Mouse (Mus musculus) brown adipose tissue, adult 24 weeks (tissue): Measurements from ENCODE around the gene Gsta2. TPM values are rescaled to one million over a fixed set of nuclear protein-coding genes. Genes with fewer than 3 reads are reported as not detected.
A peak's percentile ranks its signal among the peaks of the same experiment; 100 is the strongest.

Source experiments
- H3K27ac ChIP-seq: fragments of 200-500 bp; replicated peaks from 2 replicates; pipeline ENCODE4 v1.5.1; 2012; ENCODE audit warnings: low read depth, mild to moderate bottlenecking, low read length
- H3K4me1 ChIP-seq: fragments of 200-500 bp; 2 replicates; pipeline ENCODE4 v1.6.1; 2012; ENCODE audit warnings: low read length, mixed read lengths; ENCODE audit not compliant: control insufficient read depth, insufficient read depth, insufficient read length
- H3K4me3 ChIP-seq: fragments of 200-500 bp; 2 replicates; pipeline ENCODE4 v1.5.1; 2012; ENCODE audit warnings: low read depth, mild to moderate bottlenecking, low read length, moderate library complexity; ENCODE audit not compliant: insufficient read depth
- polyA plus RNA-seq: library from polyadenylated mRNA; stranded (reverse); fragments of >200 nt; gene quantifications from 2 replicates; pipeline ENCODE4 v1.2.4, GENCODE M21; 2012; ENCODE audit not compliant: missing spikeins, insufficient read depth, insufficient read length

Gsta2 gene
- polyA plus RNA-seq = not detected in 2 replicates

- H3K27ac ChIP-seq = no peak within 1 kb of the TSS
- H3K4me3 ChIP-seq = no peak within 1 kb of the TSS
- no peaks in the 10 kb centered on the region for H3K4me1 ChIP-seq
These were observed at the start of gene Gsta2 for GRCm38 (mm10) chr9:78355611-78356010. Gsta2 (minus strand) TSS chr9:78355788.

DNA sequence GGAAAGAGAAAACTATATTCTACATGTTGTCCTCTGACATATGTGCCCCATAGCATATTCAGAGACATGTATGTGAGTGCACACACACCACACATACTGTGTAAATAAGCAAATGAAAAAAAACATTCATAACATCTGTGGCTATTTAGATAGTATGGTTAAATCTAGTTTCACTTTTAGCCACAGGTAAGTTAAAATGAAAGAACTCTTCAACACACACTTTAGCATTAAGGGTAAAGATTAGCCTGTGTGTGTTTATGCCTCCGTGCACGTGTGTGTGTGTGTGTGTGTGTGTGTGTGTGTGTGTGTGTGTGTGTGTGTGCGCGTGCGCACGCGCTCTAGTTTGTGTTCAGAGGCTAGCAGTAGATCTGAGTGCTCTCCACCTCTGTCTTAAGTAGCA, 46.0 kb upstream of the Gsta2 start:
- no peaks in the 10 kb centered on the region for H3K4me1 ChIP-seq
- no peak overlapping the region for H3K4me3 ChIP-seq
- no peak overlapping the region for H3K27ac ChIP-seq

- H3K27ac ChIP-seq = no peak overlapping the region
- H3K4me1 ChIP-seq = no peaks in the 10 kb centered on the region
- H3K4me3 ChIP-seq = no peak overlapping the region
These were observed 45.0 kb upstream of the Gsta2 start for GRCm38 (mm10) chr9:78400570-78400969.

GRCm38 (mm10) chr9:78396517-78396916, 40.9 kb upstream of the Gsta2 start:
- Histone ChIP-seq H3K4me3 (no peak overlapping the region), H3K4me1 (no peaks in the 10 kb centered on the region), H3K27ac (no peak overlapping the region)

- Histone ChIP-seq H3K27ac (no peak within 1 kb of the TSS), H3K4me1 (no peaks in the 10 kb centered on the region), H3K4me3 (peak within 1 kb of the TSS; percentile 48)
These were observed 40.2 kb upstream of the Gsta2 start, which contains the start of gene Ddx43 for GRCm38 (mm10) chr9:78395630-78396351. Ddx43 (plus strand) TSS chr9:78395777.

DNA sequence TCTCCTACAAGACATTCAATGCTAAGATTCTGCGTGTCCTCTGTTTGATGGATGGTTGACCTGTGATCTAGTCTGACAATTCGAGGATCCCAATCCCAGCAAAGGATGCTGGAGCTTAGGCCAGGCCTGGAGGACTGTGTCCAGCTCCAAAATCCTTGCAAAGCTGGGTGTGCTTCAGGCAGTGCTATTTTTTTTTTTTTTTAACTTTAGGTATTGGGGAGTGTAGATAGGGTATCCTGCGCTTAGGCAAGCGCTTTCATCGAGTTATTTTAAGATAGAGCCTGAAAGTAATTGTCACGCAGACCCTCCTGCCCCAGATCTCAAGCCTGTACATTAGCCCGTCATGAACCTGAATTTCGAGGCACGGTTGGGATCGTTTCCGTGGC, 39.6 kb upstream of the Gsta2 start:
- Histone ChIP-seq H3K4me1 (no peaks in the 10 kb centered on the region), H3K4me3 (peak overlapping the region; percentile 48)

DNA sequence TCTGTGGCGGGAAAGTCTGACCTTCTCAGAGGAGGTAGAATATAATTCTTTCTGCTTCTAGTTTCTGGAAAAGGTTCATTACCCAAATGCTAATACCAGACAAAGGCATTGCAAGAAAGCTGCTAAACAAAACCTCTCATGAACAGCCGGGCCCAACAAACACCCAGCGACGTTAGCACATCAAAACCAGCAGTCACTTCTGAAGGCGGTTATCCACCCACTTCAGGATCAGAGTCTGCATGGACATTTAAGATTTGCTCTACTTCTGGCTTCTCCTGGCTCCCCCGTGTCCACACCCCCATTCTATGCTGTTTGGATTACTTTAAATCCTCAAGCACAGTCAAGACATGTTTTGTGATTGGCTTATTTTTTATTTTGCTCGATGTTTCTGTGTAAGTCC, 39.0 kb upstream of the Gsta2 start:
- Histone ChIP-seq H3K4me1 (no peaks in the 10 kb centered on the region), H3K27ac (no peak overlapping the region), H3K4me3 (no peak overlapping the region)

More for the DNA sequence above, 39.6 kb upstream of the Gsta2 start:
- no peak overlapping the region for H3K27ac ChIP-seq

DNA sequence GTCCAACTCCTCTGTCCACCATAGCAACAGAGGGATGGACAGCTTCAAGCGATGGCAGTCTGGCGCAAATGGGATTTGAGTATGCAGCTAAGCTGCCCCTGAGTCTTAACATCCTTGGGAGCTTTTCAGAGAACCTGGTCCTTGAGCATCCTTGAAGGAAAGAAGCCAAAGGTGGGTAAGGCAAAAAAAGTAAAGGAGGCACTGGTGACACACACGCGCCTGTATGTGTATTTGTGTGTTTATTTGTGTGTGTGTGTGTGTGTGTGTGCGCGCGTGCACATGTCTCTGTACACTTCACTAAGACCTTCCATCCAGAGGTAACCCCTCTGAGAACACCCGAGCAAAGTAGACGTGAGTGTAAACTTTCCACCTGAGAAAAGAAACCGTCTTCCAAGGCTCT, 38.2 kb upstream of the Gsta2 start:
- no peaks in the 10 kb centered on the region for H3K4me1 ChIP-seq
- no peak overlapping the region for H3K4me3 ChIP-seq
- no peak overlapping the region for H3K27ac ChIP-seq

GRCm38 (mm10) chr9:78389981-78390380, 34.4 kb upstream of the Gsta2 start:
- no peak overlapping the region for H3K27ac ChIP-seq
- H3K4me3 ChIP-seq = no peak overlapping the region
- H3K4me1 ChIP-seq = no peaks in the 10 kb centered on the region

DNA sequence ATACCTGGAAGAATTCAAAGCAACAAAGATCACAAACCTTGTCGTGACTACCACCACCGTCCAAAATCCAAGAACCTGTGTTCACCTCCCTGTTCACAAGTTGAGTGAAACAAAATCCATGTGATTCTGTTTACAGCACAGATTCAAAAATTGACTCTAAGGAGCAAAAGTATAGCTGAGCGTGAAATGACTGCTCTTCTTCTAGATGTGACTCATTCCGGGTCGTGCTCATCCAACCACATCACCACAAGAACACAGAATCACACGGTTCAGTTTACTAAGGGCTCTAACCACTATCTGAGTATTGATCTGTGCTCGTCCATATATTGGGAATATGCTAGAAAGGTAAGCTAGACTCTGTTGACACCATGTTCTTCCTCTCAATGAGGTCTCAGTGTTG, 31.4 kb upstream of the Gsta2 start:
- no peaks in the 10 kb centered on the region for H3K4me1 ChIP-seq

GRCm38 (mm10) chr9:78385893-78386292, 30.3 kb upstream of the Gsta2 start:
- Histone ChIP-seq H3K4me1 (no peaks in the 10 kb centered on the region), H3K27ac (no peak overlapping the region), H3K4me3 (no peak overlapping the region)

More for the DNA sequence above, 31.4 kb upstream of the Gsta2 start:
- Histone ChIP-seq H3K4me3 (no peak overlapping the region), H3K27ac (no peak overlapping the region)

DNA sequence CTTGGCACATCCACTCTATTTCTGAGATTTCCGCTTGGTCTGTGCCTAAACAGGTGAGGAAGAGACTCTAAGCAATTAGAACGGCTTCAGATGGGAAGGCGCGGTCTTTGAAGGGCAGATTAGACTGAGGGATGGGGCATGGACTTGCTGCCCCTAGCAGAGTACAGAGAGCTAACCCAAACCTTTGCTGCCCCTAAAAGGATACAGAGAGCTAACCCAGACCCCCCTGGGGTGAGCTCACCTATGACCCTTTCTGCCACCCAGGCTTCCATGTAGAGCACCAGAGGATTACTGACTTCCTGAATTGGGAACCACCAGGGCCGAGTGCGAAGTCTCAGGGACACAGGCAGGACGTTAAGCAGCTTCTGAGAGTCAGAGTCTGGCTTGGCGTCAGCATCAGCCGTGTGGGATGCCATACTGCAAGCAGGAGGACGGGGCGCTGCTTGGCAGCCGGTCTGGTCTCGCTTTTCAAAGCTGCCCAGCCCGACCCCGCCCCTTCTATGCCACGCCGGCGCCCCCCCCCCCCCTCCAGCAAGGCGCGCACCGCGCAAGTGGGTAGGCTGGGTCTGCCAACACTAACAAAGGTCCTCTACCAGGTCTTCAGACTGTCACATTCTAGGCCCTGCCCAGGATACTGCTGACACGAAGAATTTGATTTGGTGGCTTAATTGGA, 22.7 kb upstream of the Gsta2 start, which contains the start of gene Ooep:
Gene Ooep, minus strand, starts transcription at position 613 of the 673 bp plus-strand sequence.
- H3K4me1 ChIP-seq = no peaks in the 10 kb centered on the region
- no peak within 1 kb of the TSS for H3K27ac ChIP-seq
- H3K4me3 ChIP-seq = no peak within 1 kb of the TSS

DNA sequence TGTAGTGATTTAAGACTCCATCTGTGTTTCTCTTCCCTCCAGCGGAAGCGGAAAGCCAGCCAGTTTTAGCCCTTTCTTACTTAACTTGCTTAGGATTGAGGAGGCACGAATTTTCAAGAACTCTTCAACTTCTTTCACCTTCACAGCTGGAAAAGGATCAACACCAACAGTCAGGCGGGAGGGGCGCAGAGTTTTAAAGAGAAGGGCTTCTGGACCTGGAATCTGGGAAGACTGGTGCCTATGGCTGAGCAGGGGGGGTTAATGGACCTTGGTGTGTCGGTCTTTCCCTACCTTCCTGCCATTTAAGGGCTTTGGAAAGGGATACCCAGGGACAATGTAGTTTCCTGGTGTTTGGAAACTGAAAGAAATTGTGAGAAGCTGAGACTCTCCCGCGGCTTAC, 22.0 kb upstream of the Gsta2 start:
- Histone ChIP-seq H3K4me1 (no peaks in the 10 kb centered on the region), H3K27ac (no peak overlapping the region), H3K4me3 (no peak overlapping the region)

DNA sequence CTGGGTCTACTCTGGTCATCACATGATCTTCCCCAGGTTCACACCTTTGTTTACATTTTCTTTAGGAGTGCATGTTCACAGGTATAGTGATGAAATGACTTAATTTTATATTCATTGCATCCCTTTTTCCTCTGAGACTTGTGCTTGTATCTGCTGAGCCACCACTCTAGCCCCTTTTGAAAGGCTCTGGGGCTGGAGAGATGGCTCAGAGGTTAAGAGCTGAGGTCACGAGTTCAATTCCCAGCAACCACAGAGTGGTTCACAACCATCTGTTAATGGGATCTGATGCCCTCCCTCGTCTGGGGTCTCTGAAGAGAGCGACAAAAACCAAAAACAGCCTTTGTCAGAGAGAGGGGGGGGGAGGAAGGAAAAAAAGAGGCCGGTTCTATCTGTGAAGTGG, 19.9 kb upstream of the Gsta2 start:
- no peak overlapping the region for H3K27ac ChIP-seq

GRCm38 (mm10) chr9:78374885-78375389, 19.3 kb upstream of the Gsta2 start:
- Histone ChIP-seq H3K27ac (no peak overlapping the region), H3K4me1 (no peaks in the 10 kb centered on the region), H3K4me3 (no peak overlapping the region)

More for the DNA sequence above, 19.9 kb upstream of the Gsta2 start:
- Histone ChIP-seq H3K4me1 (no peaks in the 10 kb centered on the region), H3K4me3 (no peak overlapping the region)
